Mouse (Mus musculus) C2C12 (cell line): ENCODE measurements around the gene Tanc1.

Experiments
- CEBPB ChIP-seq: IDR thresholded peaks from one replicate; pipeline ENCODE4 v1.6.1; 2011; ENCODE audit warnings: low read depth, mild to moderate bottlenecking, control low read depth, moderate library complexity
- CTCF ChIP-seq: IDR thresholded peaks from one replicate; pipeline ENCODE4 v1.5.1; 2011; ENCODE audit not compliant: control insufficient read depth, insufficient read depth, insufficient read length

DNA sequence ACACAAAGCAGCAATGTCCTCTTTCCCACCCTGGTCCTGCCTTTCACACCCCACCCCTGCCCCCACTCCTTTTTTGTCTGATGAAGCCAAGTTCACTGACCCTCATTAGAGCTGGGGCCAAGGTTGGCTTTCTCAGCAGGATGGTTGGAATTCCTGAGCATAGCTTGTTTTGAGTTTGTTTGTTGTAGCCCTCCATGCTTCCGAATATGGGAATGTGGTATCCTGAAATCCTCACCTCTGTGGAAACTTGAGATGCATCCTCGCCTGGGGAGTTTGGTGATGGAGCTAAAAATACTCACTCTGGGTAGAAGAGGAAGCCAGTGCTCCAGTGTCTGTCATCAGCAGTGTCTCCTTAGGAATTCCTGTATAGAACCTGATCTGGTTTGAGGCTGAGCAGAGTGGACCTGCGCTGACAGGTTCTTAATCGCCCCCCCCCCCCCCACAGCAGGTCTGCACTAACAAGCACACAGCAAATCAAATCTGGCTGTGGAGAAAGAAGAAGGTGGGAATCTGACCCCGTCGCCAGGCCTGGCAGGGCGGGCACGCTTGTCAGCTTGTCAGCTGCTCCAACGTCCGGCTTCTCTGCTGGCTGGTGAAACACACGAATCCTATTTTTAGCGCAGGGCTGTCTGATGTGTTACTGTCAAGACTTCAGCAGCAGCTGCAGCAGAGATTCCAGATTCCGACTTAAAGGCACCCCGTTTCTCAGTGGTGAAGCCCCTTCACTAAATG, 217.1 kb downstream of the Tanc1 start:
- TF ChIP-seq CTCF (no peak), CEBPB (no peak)
